Mouse (Mus musculus) ES-Bruce4 (cell line): ENCODE results near the gene Gapdhs. TPM values are rescaled to one million over a fixed set of nuclear protein-coding genes. Genes with fewer than 3 reads are reported as not detected.

Experiments
- H3K27ac ChIP-seq: 2 replicates; pipeline ENCODE4 v1.5.1; 2012; ENCODE audit warnings: low read length, inconsistent platforms; ENCODE audit not compliant: insufficient read depth
- H3K27me3 ChIP-seq: 2 replicates; pipeline ENCODE4 v1.6.1; 2012; ENCODE audit warnings: mild to moderate bottlenecking, low read length, inconsistent platforms; ENCODE audit not compliant: control insufficient read depth, poor library complexity, insufficient read depth, severe bottlenecking
- H3K36me3 ChIP-seq: 2 replicates; pipeline ENCODE4 v1.6.1; 2012; ENCODE audit warnings: inconsistent platforms, mild to moderate bottlenecking, low read length, moderate library complexity; ENCODE audit not compliant: control insufficient read depth, poor library complexity, insufficient read depth, severe bottlenecking
- H3K4me1 ChIP-seq: one replicate; pipeline ENCODE4 v1.8.1; 2011; ENCODE audit warnings: low read length; ENCODE audit not compliant: control insufficient read depth, insufficient read depth
- H3K4me3 ChIP-seq: 2 replicates; pipeline ENCODE4 v1.5.1; 2011; ENCODE audit warnings: low read depth, mild to moderate bottlenecking, low read length
- H3K9ac ChIP-seq: 2 replicates; pipeline ENCODE4 v1.6.1; 2012; ENCODE audit warnings: low read depth, mild to moderate bottlenecking, inconsistent platforms; ENCODE audit not compliant: poor library complexity, severe bottlenecking
- H3K9me3 ChIP-seq: replicated peaks from 2 replicates; pipeline ENCODE4 v1.6.1; 2012; ENCODE audit warnings: mild to moderate bottlenecking, low read length, inconsistent platforms; ENCODE audit not compliant: control insufficient read depth, poor library complexity, insufficient read depth, severe bottlenecking
- CTCF ChIP-seq: IDR thresholded peaks from one replicate; pipeline ENCODE4 v1.8.1; 2011; ENCODE audit warnings: low read depth, low read length
- EP300 ChIP-seq: IDR thresholded peaks from 2 replicates; pipeline ENCODE4 v1.6.1; 2011; ENCODE audit warnings: low read depth, low read length; ENCODE audit not compliant: insufficient read depth
- POLR2A ChIP-seq: IDR thresholded peaks from one replicate; pipeline ENCODE4 v1.8.1; 2011; ENCODE audit warnings: low read length; ENCODE audit not compliant: insufficient read depth
- polyA plus RNA-seq: library from polyadenylated mRNA; stranded (reverse); fragments of >200 nt; gene quantifications from 2 replicates; pipeline ENCODE4 v1.2.4, GENCODE M21; 2011; ENCODE audit warnings: low read depth; ENCODE audit not compliant: missing spikeins, insufficient read depth, insufficient read length

The Gapdhs gene
- polyA plus RNA-seq, 1 experiment = not detected

DNA sequence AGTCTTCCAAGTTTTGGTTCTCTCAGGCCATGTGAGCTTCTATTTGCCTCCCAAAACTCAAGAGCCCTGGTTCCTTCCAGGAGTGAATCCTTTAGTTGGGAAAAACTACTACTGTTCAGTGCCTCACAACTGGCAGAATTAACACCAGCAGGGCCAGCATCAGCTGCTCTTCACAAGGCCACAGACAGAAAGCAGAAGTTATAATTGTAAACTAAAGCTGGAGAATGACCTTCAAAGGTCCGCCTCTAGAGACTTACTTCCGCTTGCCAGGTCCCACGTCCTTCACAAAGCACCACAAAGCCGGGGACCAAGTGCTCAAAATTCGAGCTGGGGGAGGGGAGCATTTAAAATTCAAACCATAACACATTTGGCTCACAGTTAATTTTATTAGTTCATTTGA, 45.4 kb downstream of the Gapdhs start:
- TF ChIP-seq CTCF = no peak
- Histone ChIP-seq H3K4me3 (no peak overlapping the region), H3K27me3 (no peaks in the 10 kb centered on the region), H3K9ac (no peak overlapping the region), H3K36me3 (no peaks in the 10 kb centered on the region), H3K9me3 (no peaks in the 10 kb centered on the region), H3K27ac (no peak overlapping the region), H3K4me1 (peaks cover 2% of the 10 kb centered on the region)

DNA sequence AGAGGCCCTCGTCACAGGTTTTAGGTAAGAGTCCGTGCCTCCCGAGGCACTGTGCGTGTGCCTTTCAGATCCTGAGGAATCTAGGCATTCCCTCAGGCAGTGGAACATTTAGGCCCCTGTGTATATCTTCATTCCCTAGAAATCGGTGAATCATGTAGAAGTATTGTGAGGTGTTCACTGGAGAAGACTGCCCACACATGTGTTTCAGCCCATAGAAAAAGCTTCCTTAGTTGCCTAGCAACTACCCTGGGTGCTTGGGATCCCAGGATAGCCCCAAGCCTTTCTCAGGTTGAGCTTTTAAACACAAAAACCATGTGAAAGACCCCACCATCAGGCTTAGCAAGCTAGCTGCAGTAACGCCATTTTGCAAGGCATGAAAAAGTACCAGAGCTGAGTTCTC, 55.2 kb downstream of the Gapdhs start:
- Histone ChIP-seq H3K4me3 (no peak overlapping the region), H3K36me3 (no peaks in the 10 kb centered on the region), H3K27ac (no peak overlapping the region), H3K27me3 (no peaks in the 10 kb centered on the region), H3K4me1 (no peaks in the 10 kb centered on the region), H3K9ac (no peak overlapping the region), H3K9me3 (no peaks in the 10 kb centered on the region)
- TF ChIP-seq POLR2A = no peak
- no peak for TF ChIP-seq EP300
- TF ChIP-seq CTCF = no peak

DNA sequence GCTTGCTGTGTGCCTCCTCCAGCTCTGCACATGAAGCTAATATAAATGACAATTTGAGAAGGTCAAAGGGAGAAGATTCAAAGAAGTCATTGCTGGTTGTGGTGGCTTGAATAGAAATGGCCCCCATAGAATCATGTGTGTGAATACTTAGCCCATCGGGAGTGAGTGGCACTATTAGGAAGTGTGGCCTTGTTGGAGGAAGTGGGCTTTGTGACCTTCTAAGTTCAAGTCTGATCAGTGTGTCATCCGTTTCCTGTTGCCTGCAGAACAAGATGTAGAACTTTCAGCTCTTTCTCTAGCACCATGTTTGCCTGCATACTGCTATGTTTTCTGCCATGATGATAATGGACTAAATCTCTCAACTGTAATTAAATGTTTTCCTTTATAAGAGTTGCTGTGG, 60.1 kb downstream of the Gapdhs start:
- Histone ChIP-seq H3K27me3 (no peaks in the 10 kb centered on the region; the same call in 1 of the 2 replicates), H3K9me3 (no peaks in the 10 kb centered on the region), H3K9ac (no peak overlapping the region), H3K4me3 (no peak overlapping the region), H3K27ac (no peak overlapping the region), H3K36me3 (no peaks in the 10 kb centered on the region), H3K4me1 (no peaks in the 10 kb centered on the region)
- TF ChIP-seq POLR2A (no peak), EP300 (no peak)

GRCm38 (mm10) chr7:30681897-30682296, 61.6 kb downstream of the Gapdhs start:
- Histone ChIP-seq H3K27me3 (no peaks in the 10 kb centered on the region; the same call in 1 of the 2 replicates), H3K36me3 (no peaks in the 10 kb centered on the region), H3K4me3 (no peak overlapping the region), H3K9me3 (no peaks in the 10 kb centered on the region), H3K27ac (no peak overlapping the region), H3K4me1 (no peaks in the 10 kb centered on the region), H3K9ac (no peak overlapping the region)
- no peak for TF ChIP-seq POLR2A
- no peak for TF ChIP-seq CTCF
- no peak for TF ChIP-seq EP300

Other genes with a start within 250 kb of the Gapdhs start
- gene Arhgap33, start 208.6 kb downstream of the Gapdhs start, polyA plus RNA-seq = 6.0 and 6.5 TPM in 2 replicates
- 6.4 and 7.0 TPM in 2 replicates for gene Hspb6, start 191.5 kb downstream of the Gapdhs start, polyA plus RNA-seq
- 16.8 and 17.3 TPM in 2 replicates for gene Proser3, start 191.4 kb downstream of the Gapdhs start, polyA plus RNA-seq
- 23.3 and 29.3 TPM in 2 replicates for gene Lin37, start 183.8 kb downstream of the Gapdhs start, polyA plus RNA-seq
- gene U2af1l4, start 180.4 kb downstream of the Gapdhs start, polyA plus RNA-seq = 50.9 and 73.9 TPM in 2 replicates
- gene Gm49396, start 180.3 kb downstream of the Gapdhs start, polyA plus RNA-seq = 1.8 and 1.9 TPM in 2 replicates
- gene Psenen, start 180.1 kb downstream of the Gapdhs start, polyA plus RNA-seq = 99.8 and 107 TPM in 2 replicates
- 0.72 TPM in 1 of 2 replicates, not detected in the other for gene Igflr1, start 178.3 kb downstream of the Gapdhs start, polyA plus RNA-seq
- 70.2 and 81.4 TPM in 2 replicates for gene Kmt2b, start 155.0 kb downstream of the Gapdhs start, polyA plus RNA-seq
- 20.3 and 22.7 TPM in 2 replicates for gene Zbtb32, start 144.8 kb downstream of the Gapdhs start, polyA plus RNA-seq
- gene Upk1a, start 130.8 kb downstream of the Gapdhs start, polyA plus RNA-seq = 2.5 and 2.8 TPM in 2 replicates
- 540 and 569 TPM in 2 replicates for gene Cox6b1, start 117.5 kb downstream of the Gapdhs start, polyA plus RNA-seq
- 2.8 and 3.3 TPM in 2 replicates for gene Etv2, start 107.8 kb downstream of the Gapdhs start, polyA plus RNA-seq
- 42.3 and 47.0 TPM in 2 replicates for gene Rbm42, start 93.4 kb downstream of the Gapdhs start, polyA plus RNA-seq
- 16.9 and 17.8 TPM in 2 replicates for gene Haus5, start 78.7 kb downstream of the Gapdhs start, polyA plus RNA-seq
- not detected in 2 replicates for gene Pmis2, start 72.1 kb downstream of the Gapdhs start, polyA plus RNA-seq
- gene 2200002J24Rik, start 44.8 kb downstream of the Gapdhs start, polyA plus RNA-seq = not detected in 2 replicates
- 1.4 and 1.6 TPM in 2 replicates for gene Atp4a, start 31.5 kb downstream of the Gapdhs start, polyA plus RNA-seq
- gene Tmem147, start 14.1 kb downstream of the Gapdhs start, polyA plus RNA-seq = 66.7 and 75.8 TPM in 2 replicates
- 12.4 and 14.6 TPM in 2 replicates for gene Sbsn, start 7.8 kb upstream of the Gapdhs start, polyA plus RNA-seq
- 0.70 and 0.99 TPM in 2 replicates for gene Dmkn, start 20.1 kb upstream of the Gapdhs start, polyA plus RNA-seq
- gene Krtdap, start 44.2 kb upstream of the Gapdhs start, polyA plus RNA-seq = 5.0 and 9.1 TPM in 2 replicates
- gene Ffar2, start 80.1 kb upstream of the Gapdhs start, polyA plus RNA-seq = not detected in 2 replicates
- not detected in 2 replicates for gene Ffar3, start 112.5 kb upstream of the Gapdhs start, polyA plus RNA-seq
- gene Ffar1, start 117.9 kb upstream of the Gapdhs start, polyA plus RNA-seq = not detected in 2 replicates
- not detected in 2 replicates for gene Cd22, start 136.7 kb upstream of the Gapdhs start, polyA plus RNA-seq
- 0.85 TPM in 1 of 2 replicates, not detected in the other for gene Mag, start 171.2 kb upstream of the Gapdhs start, polyA plus RNA-seq
- gene Hamp2, start 181.0 kb upstream of the Gapdhs start, polyA plus RNA-seq = not detected in 2 replicates
- gene Hamp, start 200.4 kb upstream of the Gapdhs start, polyA plus RNA-seq = not detected in 2 replicates
- 62.7 and 71.4 TPM in 2 replicates for gene Usf2, start 213.1 kb upstream of the Gapdhs start, polyA plus RNA-seq
- 39.1 and 42.9 TPM in 2 replicates for gene Lsr, start 229.8 kb upstream of the Gapdhs start, polyA plus RNA-seq
- gene Fam187b, start 230.1 kb upstream of the Gapdhs start, polyA plus RNA-seq = 3.4 and 3.5 TPM in 2 replicates